Mouse (Mus musculus) liver, postnatal 0 days (tissue): ENCODE results near the gene Aldh1a1.

Experiments
- CTCF ChIP-seq: sonication (generic); IDR thresholded peaks from 2 replicates; pipeline ENCODE4 v1.5.1; 2016; ENCODE audit warnings: antibody characterized with exemption, low read depth
- EP300 ChIP-seq: IDR thresholded peaks from 2 replicates; pipeline ENCODE4 v1.6.1; 2016; ENCODE audit warnings: antibody characterized with exemption, low read depth, mild to moderate bottlenecking

DNA sequence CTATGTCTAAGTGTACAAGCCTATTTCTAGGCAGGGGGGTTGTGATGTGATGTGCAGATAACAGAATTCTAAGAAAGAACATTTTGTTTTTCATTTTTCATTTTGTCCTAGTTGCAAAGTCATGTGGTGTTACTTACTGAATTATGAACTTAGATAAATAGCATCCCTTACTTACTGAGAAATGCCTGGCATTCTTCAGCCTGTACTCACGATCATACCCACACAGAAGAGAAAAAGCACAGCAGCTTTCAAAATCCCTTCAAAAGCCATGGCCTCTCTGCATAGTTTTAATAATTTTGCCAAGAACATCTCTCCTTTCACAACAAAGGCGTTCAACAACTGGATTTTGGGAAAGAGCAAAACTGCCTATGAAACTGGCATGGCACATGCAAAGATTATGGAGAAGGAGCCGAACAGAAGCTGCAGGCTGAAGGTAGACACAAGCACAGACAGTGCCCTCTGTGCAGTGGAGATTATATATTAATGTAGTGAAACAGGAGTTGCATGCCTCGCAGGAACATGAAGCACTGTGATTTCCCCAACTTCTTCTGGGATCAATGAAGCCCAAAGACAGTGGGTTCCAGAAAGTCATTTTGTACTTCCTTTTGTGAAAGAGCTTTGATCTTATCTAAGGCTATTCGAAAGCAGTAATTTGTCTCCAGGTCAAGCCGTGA, 21.3 kb downstream of the Aldh1a1 start:
- TF ChIP-seq CTCF = no peak
- 0 out of 2 replicates have a peak, but pooled peaks have one; percentile 13 for TF ChIP-seq EP300
